Mouse (Mus musculus) erythroblast, adult 5-6 weeks (primary cell): ENCODE results near the gene Mterf4. TPM values are rescaled to one million over a fixed set of nuclear protein-coding genes. Genes with fewer than 3 reads are reported as not detected.
"Not testable (repeated sequence)": the region's sequence is repeated elsewhere in the genome, so short reads cannot be mapped to it uniquely, and the experiment has no call there.

Experiments used
- ATAC-seq: replicated peaks from 2 replicates; pipeline ENCODE4 v1.8.0; 2016; ENCODE audit warnings: moderate number of reproducible peaks, mild to moderate bottlenecking, moderate TSS enrichment, inconsistent platforms; ENCODE audit not compliant: poor library complexity, low FRiP score, severe bottlenecking
- total RNA-seq, 2 experiments: library from RNA; stranded (forward) in 1 of 2; stranded (reverse) in 1 of 2; fragments of 150-400 nt in 1 of 2; fragments of 200-764, 138-1000 nt in 1 of 2; gene quantifications; 2 replicates each; pipeline versions ENCODE4 v1.2.3 to v1.2.4; 2015 to 2017; ENCODE audit warnings: low replicate concordance in 2 of 2

Mterf4 gene
- total RNA-seq (2015; ENCODE audit: low replicate concordance) (7.5 and 8.4 TPM in 2 replicates), total RNA-seq (2017; ENCODE audit: low replicate concordance) (2.3 and 11.3 TPM in 2 replicates)

- peak; percentile 99 for ATAC-seq
Observed at GRCm38 (mm10) chr1:93305581-93306337, at the start of gene Mterf4. Gene Mterf4, minus strand, starts transcription at chr1:93305915.

GRCm38 (mm10) chr1:93352724-93353123, 47.0 kb upstream of the Mterf4 start:
- no peak for ATAC-seq

- ATAC-seq, result no peak
Observed at GRCm38 (mm10) chr1:93349701-93350100, 44.0 kb upstream of the Mterf4 start.

GRCm38 (mm10) chr1:93347176-93347575, 41.5 kb upstream of the Mterf4 start:
- no peak for ATAC-seq

- peak; percentile 91 for ATAC-seq
Observed at GRCm38 (mm10) chr1:93343504-93344047, 37.9 kb upstream of the Mterf4 start.

- ATAC-seq, result peak; percentile 85
Observed at GRCm38 (mm10) chr1:93342648-93343503, 37.2 kb upstream of the Mterf4 start, which contains the start of the genes Ppp1r7 and Pask. Gene Ppp1r7, plus strand, starts transcription at chr1:93342854. Gene Pask, minus strand, starts transcription at chr1:93343482.

GRCm38 (mm10) chr1:93334621-93335020, 28.9 kb upstream of the Mterf4 start:
- no peak for ATAC-seq

- no peak for ATAC-seq
Observed at GRCm38 (mm10) chr1:93326446-93326845, 20.7 kb upstream of the Mterf4 start.

- no peak for ATAC-seq
Observed at GRCm38 (mm10) chr1:93323973-93324372, 18.3 kb upstream of the Mterf4 start.

- no peak for ATAC-seq
Observed at GRCm38 (mm10) chr1:93300578-93300977, 5.1 kb downstream of the Mterf4 start.

GRCm38 (mm10) chr1:93299791-93300190, 5.9 kb downstream of the Mterf4 start:
- no peak for ATAC-seq

GRCm38 (mm10) chr1:93294491-93294890, 11.2 kb downstream of the Mterf4 start:
- not testable (repeated sequence) for ATAC-seq

- no peak for ATAC-seq
Observed at GRCm38 (mm10) chr1:93292006-93292405, 13.7 kb downstream of the Mterf4 start.

GRCm38 (mm10) chr1:93291591-93291990, 14.1 kb downstream of the Mterf4 start:
- no peak for ATAC-seq

GRCm38 (mm10) chr1:93290956-93291355, 14.8 kb downstream of the Mterf4 start:
- no peak for ATAC-seq

GRCm38 (mm10) chr1:93289678-93290214, 16.0 kb downstream of the Mterf4 start:
- ATAC-seq, result no peak

- ATAC-seq, result no peak
Observed at GRCm38 (mm10) chr1:93277041-93277440, 28.7 kb downstream of the Mterf4 start.

GRCm38 (mm10) chr1:93275561-93275960, 30.2 kb downstream of the Mterf4 start:
- no peak for ATAC-seq

- no peak for ATAC-seq
Observed at GRCm38 (mm10) chr1:93272409-93272821, 33.3 kb downstream of the Mterf4 start.

- ATAC-seq, result no peak
Observed at GRCm38 (mm10) chr1:93271751-93272150, 34.0 kb downstream of the Mterf4 start.
